Mouse (Mus musculus) forebrain, embryonic 16.5 days (tissue): ENCODE results near the gene Olfr1347. TPM values are rescaled to one million over a fixed set of nuclear protein-coding genes. Genes with fewer than 3 reads are reported as not detected.
"Not testable (repeated sequence)": the region's sequence is repeated elsewhere in the genome, so short reads cannot be mapped to it uniquely, and the experiment has no call there.

Experiments
- ATAC-seq: fragments of 200-750 bp; cut with Nextera tagmentation; 2 replicates; pipeline ENCODE4 v1.8.0; 2017; ENCODE audit warnings: mild to moderate bottlenecking, moderate library complexity
- H3K27ac ChIP-seq: fragments of 300-500 bp; sonication (generic); 2 replicates; pipeline ENCODE4 v1.5.1; 2014; ENCODE audit warnings: low read length, control low read depth
- H3K27me3 ChIP-seq: fragments of 300-500 bp; sonication (generic); replicated peaks from 2 replicates; pipeline ENCODE4 v1.6.1; 2014; ENCODE audit warnings: low read length; ENCODE audit not compliant: control insufficient read depth, insufficient read depth
- H3K36me3 ChIP-seq: fragments of 300-500 bp; sonication (generic); 2 replicates; pipeline ENCODE4 v1.6.1; 2014; ENCODE audit not compliant: control insufficient read depth, insufficient read depth
- H3K4me1 ChIP-seq: fragments of 300-500 bp; sonication (generic); replicated peaks from 2 replicates; pipeline ENCODE4 v1.6.1; 2014; ENCODE audit warnings: low read length; ENCODE audit not compliant: control insufficient read depth, insufficient read depth
- H3K4me2 ChIP-seq: fragments of 300-500 bp; sonication (generic); 2 replicates; pipeline ENCODE4 v1.6.1; 2014; ENCODE audit warnings: mild to moderate bottlenecking, low read length, control low read depth
- H3K4me3 ChIP-seq: fragments of 300-500 bp; sonication (generic); replicated peaks from 2 replicates; pipeline ENCODE4 v1.5.1; 2014; ENCODE audit warnings: mild to moderate bottlenecking, low read length, control low read depth
- H3K9ac ChIP-seq: fragments of 300-500 bp; sonication (generic); replicated peaks from 2 replicates; pipeline ENCODE4 v1.6.1; 2014; ENCODE audit warnings: low read depth, low read length, control low read depth
- H3K9me3 ChIP-seq: fragments of 300-500 bp; sonication (generic); 2 replicates; pipeline ENCODE4 v1.6.1; 2016; ENCODE audit warnings: low read length; ENCODE audit not compliant: control insufficient read depth
- WGBS: fragments of 180-500 bp; shearing (Covaris S2); extraction: QIAGEN DNeasy Blood & Tissue Kit; methylation state at CpG from one replicate; pipeline ENCODE4 v1.1.7; 2014; 5-methylcytosine and 5-hydroxymethylcytosine counted together
- polyA plus RNA-seq: library from polyadenylated mRNA; unstranded; fragments of >200 nt; fragmentation: Nextera tagmentation; extraction: Ambion mirVana; gene quantifications from 2 replicates; pipeline ENCODE4 v1.2.1, GENCODE M21; 2015

The Olfr1347 gene
- not detected in 2 replicates for polyA plus RNA-seq

- Histone ChIP-seq H3K36me3 (no peaks in the 10 kb centered on the region), H3K4me3 (no peak within 1 kb of the TSS), H3K4me1 (no peaks in the 10 kb centered on the region), H3K9me3 (no peaks in the 10 kb centered on the region), H3K9ac (no peak within 1 kb of the TSS), H3K27ac (no peak within 1 kb of the TSS), H3K4me2 (no peak within 1 kb of the TSS), H3K27me3 (no peaks in the 10 kb centered on the region)
- WGBS: 63% methylated on average over 1 of the region's 1 CpGs
- ATAC-seq: no peak
Observed at GRCm38 (mm10) chr7:6499655-6500054, at the start of gene Olfr1347. Gene Olfr1347 (minus strand): TSS chr7:6499755.

GRCm38 (mm10) chr7:6526141-6526540 is 26.6 kb upstream of the Olfr1347 start:
- 64% methylated on average over 5 of the region's 5 CpGs for WGBS
- no peaks in the 10 kb centered on the region for H3K4me1 ChIP-seq
- H3K4me2 ChIP-seq: no peak overlapping the region
- no peaks in the 10 kb centered on the region for H3K9me3 ChIP-seq
- no peak overlapping the region for H3K9ac ChIP-seq
- no peak for ATAC-seq
- no peaks in the 10 kb centered on the region for H3K27me3 ChIP-seq
- no peak overlapping the region for H3K4me3 ChIP-seq
- no peaks in the 10 kb centered on the region for H3K36me3 ChIP-seq
- H3K27ac ChIP-seq: no peak overlapping the region

- no peak overlapping the region for H3K4me2 ChIP-seq
- H3K27ac ChIP-seq: no peak overlapping the region
- no peak overlapping the region for H3K9ac ChIP-seq
- no peaks in the 10 kb centered on the region for H3K4me1 ChIP-seq
- WGBS: 58% methylated on average over 3 of the region's 3 CpGs
- no peaks in the 10 kb centered on the region for H3K27me3 ChIP-seq
- no peak for ATAC-seq
- no peak overlapping the region for H3K4me3 ChIP-seq
- no peaks in the 10 kb centered on the region for H3K36me3 ChIP-seq
- H3K9me3 ChIP-seq: no peaks in the 10 kb centered on the region
Observed at GRCm38 (mm10) chr7:6525001-6525400, 25.4 kb upstream of the Olfr1347 start.

GRCm38 (mm10) chr7:6522850-6523249 is 23.3 kb upstream of the Olfr1347 start, which contains the start of gene Olfr1349:
Gene Olfr1349 (minus strand): TSS chr7:6522950.
- no peak for ATAC-seq
- H3K9me3 ChIP-seq: peaks cover 3% of the 10 kb centered on the region; the same call in 1 of the 2 replicates
- no peak within 1 kb of the TSS for H3K27ac ChIP-seq
- H3K36me3 ChIP-seq: no peaks in the 10 kb centered on the region
- H3K27me3 ChIP-seq: no peaks in the 10 kb centered on the region
- no peak within 1 kb of the TSS for H3K4me2 ChIP-seq
- H3K4me1 ChIP-seq: no peaks in the 10 kb centered on the region
- H3K9ac ChIP-seq: no peak within 1 kb of the TSS
- WGBS: 88% methylated on average over 5 of the region's 5 CpGs
- H3K4me3 ChIP-seq: no peak within 1 kb of the TSS

GRCm38 (mm10) chr7:6521666-6522065 is 22.1 kb upstream of the Olfr1347 start:
- H3K9me3 ChIP-seq: peaks cover 6% of the 10 kb centered on the region; the same call in 1 of the 2 replicates

GRCm38 (mm10) chr7:6508648-6509047 is 9.1 kb upstream of the Olfr1347 start, which contains the start of gene Olfr1348:
Gene Olfr1348 (minus strand): TSS chr7:6508748.
- H3K4me3 ChIP-seq: no peak within 1 kb of the TSS
- H3K27ac ChIP-seq: no peak within 1 kb of the TSS
- no peak within 1 kb of the TSS for H3K4me2 ChIP-seq
- no peak within 1 kb of the TSS for H3K9ac ChIP-seq
- WGBS: 97% methylated on average over 1 of the region's 1 CpGs
- H3K36me3 ChIP-seq: no peaks in the 10 kb centered on the region
- ATAC-seq: no peak
- H3K9me3 ChIP-seq: 0 out of 2 replicates have a peak, but pooled peaks cover 3% of the 10 kb centered on the region
- no peaks in the 10 kb centered on the region for H3K4me1 ChIP-seq
- H3K27me3 ChIP-seq: no peaks in the 10 kb centered on the region

More at GRCm38 (mm10) chr7:6521666-6522065, 22.1 kb upstream of the Olfr1347 start:
- Histone ChIP-seq H3K27me3 (no peaks in the 10 kb centered on the region), H3K36me3 (no peaks in the 10 kb centered on the region), H3K4me3 (no peak overlapping the region), H3K4me1 (no peaks in the 10 kb centered on the region), H3K9ac (no peak overlapping the region), H3K27ac (no peak overlapping the region), H3K4me2 (no peak overlapping the region)
- WGBS: 28% methylated on average over 1 of the region's 1 CpGs
- no peak for ATAC-seq

- Histone ChIP-seq H3K27me3 (no peaks in the 10 kb centered on the region), H3K27ac (no peak within 1 kb of the TSS), H3K4me2 (no peak within 1 kb of the TSS), H3K9me3 (no peaks in the 10 kb centered on the region), H3K36me3 (no peaks in the 10 kb centered on the region), H3K4me3 (no peak within 1 kb of the TSS), H3K4me1 (no peaks in the 10 kb centered on the region), H3K9ac (no peak within 1 kb of the TSS)
- no peak for ATAC-seq
- WGBS: 40% methylated on average over 2 of the region's 2 CpGs
Observed at GRCm38 (mm10) chr7:6486841-6487240, 12.7 kb downstream of the Olfr1347 start, which contains the start of gene Olfr5. Gene Olfr5 (minus strand): TSS chr7:6486941.

- H3K9me3 ChIP-seq, H3K27ac ChIP-seq, H3K36me3 ChIP-seq, H3K4me3 ChIP-seq, H3K4me1 ChIP-seq, H3K27me3 ChIP-seq, H3K9ac ChIP-seq, ATAC-seq, H3K4me2 ChIP-seq: not testable (repeated sequence)
- WGBS: 90% methylated on average over 2 of the region's 2 CpGs
Observed at GRCm38 (mm10) chr7:6477633-6478032, 21.9 kb downstream of the Olfr1347 start.

GRCm38 (mm10) chr7:6466951-6467350 is 32.6 kb downstream of the Olfr1347 start, which contains the start of gene Olfr1346:
Gene Olfr1346 (plus strand): TSS chr7:6467101.
- no peak for ATAC-seq
- Histone ChIP-seq H3K4me3 (no peak within 1 kb of the TSS), H3K27me3 (no peaks in the 10 kb centered on the region), H3K4me1 (no peaks in the 10 kb centered on the region), H3K9ac (no peak within 1 kb of the TSS), H3K4me2 (no peak within 1 kb of the TSS), H3K27ac (no peak within 1 kb of the TSS), H3K9me3 (no peaks in the 10 kb centered on the region; the same call in 1 of the 2 replicates), H3K36me3 (no peaks in the 10 kb centered on the region)

- 55% methylated on average over 3 of the region's 3 CpGs for WGBS
- H3K9me3 ChIP-seq: no peaks in the 10 kb centered on the region; the same call in 1 of the 2 replicates
- no peaks in the 10 kb centered on the region for H3K4me1 ChIP-seq
- no peak overlapping the region for H3K27ac ChIP-seq
- no peaks in the 10 kb centered on the region for H3K36me3 ChIP-seq
- no peak overlapping the region for H3K4me2 ChIP-seq
- ATAC-seq: no peak
- no peak overlapping the region for H3K4me3 ChIP-seq
- no peaks in the 10 kb centered on the region for H3K27me3 ChIP-seq
- H3K9ac ChIP-seq: no peak overlapping the region
Observed at GRCm38 (mm10) chr7:6456399-6456798, 43.2 kb downstream of the Olfr1347 start.
